In the genomic region with DNA sequence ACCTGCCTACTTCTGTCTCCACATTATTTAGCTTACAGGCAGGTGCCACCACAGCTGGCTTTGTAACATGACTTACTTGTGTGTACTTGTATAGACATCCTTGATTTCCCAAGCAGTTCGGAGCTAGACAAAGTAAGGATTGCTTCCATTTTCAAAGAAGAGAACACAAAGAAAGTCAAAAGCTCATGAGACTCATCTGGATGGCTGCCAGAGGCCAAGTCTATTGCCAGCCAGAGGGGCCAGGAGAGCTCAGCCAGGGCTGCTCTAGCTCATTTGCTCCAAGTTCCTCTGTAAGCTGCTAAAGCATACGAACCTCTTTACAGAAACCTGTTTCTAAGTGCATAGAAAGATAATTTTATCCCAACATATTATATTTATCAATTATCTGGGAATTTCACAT, we compare ENCODE assay signal across 24 mouse cellular contexts. TPM values are rescaled to one million over a fixed set of nuclear protein-coding genes. Genes with fewer than 3 reads are reported as not detected.
DNase-seq lines count a peak whose midpoint lies in the region; ATAC-seq and TF ChIP-seq lines count a peak whose summit lies in the region.
"Had no signal": no experiment of that assay in that cellular context is flagged by ENCODE, and none has a peak within 500 bp of the region (broad histone marks: within the 10 kb centered on the region; RNA-seq: fewer than 3 reads in every experiment).

No protein-coding gene starts in this region.

- ATAC-seq in hindbrain, postnatal 0 days, result no peak
- no peak for ATAC-seq in hindbrain, embryonic 14.5 days (ENCODE audit: low FRiP score)
- ATAC-seq in midbrain, embryonic 14.5 days (ENCODE audit: low FRiP score, low TSS enrichment), result no peak
- ATAC-seq in midbrain, postnatal 0 days (ENCODE audit: low FRiP score), result no peak
- ATAC-seq in erythroid progenitor cell, adult 5-6 weeks (replicated peaks; ENCODE audit: low FRiP score, poor library complexity, severe bottlenecking), result no peak
- ATAC-seq: forebrain, embryonic 14.5 days; intestine, postnatal 0 days; midbrain, embryonic 15.5 days; Patski had no signal

- peak; percentile 30 to 39 for DNase-seq in cerebellum, postnatal 10 days
- no peak for DNase-seq in cerebellum, adult 2 months
- DNase-seq in hindbrain, postnatal 0 days (ENCODE audit: low spot score), result peak; percentile 21
- DNase-seq in hindbrain, embryonic 14.5 days (ENCODE audit: low spot score), result no peak
- peak; percentile 23 for DNase-seq in midbrain, embryonic 14.5 days
- DNase-seq in midbrain, postnatal 0 days (ENCODE audit: low spot score), result no peak
- DNase-seq: cerebellum, adult 11-12 months; heart, adult 2 months; kidney, postnatal 4 days; liver, embryonic 13.5 days; lung, adult 18-20 months; lung, postnatal 10 days; right cerebral cortex, adult 18-20 months; spleen, adult 18-20 months; thymus, postnatal 14 days had no signal

- no peak overlapping the region for H3K27ac ChIP-seq in cerebellum, adult 2 months (ENCODE audit: insufficient read depth, low read length)
- no peak overlapping the region for H3K27ac ChIP-seq in hindbrain, postnatal 0 days
- no peak overlapping the region for H3K27ac ChIP-seq in hindbrain, embryonic 14.5 days
- no peak overlapping the region for H3K27ac ChIP-seq in midbrain, embryonic 14.5 days (replicated peaks; ENCODE audit: low read depth, low read length)
- no peak overlapping the region for H3K27ac ChIP-seq in midbrain, postnatal 0 days (ENCODE audit: low read depth, low read length)
- H3K27ac ChIP-seq: heart, adult 2 months; heart, embryonic 13.5 days; hindbrain, embryonic 12.5 days; limb, embryonic 10.5 days; limb, embryonic 15.5 days; liver, embryonic 13.5 days; midbrain, embryonic 15.5 days had no signal

- no peaks in the 10 kb centered on the region; the same call in 1 of the 2 replicates for H3K27me3 ChIP-seq in cerebellum, adult 2 months (ENCODE audit: control insufficient read depth, insufficient read depth, low read length)
- H3K27me3 ChIP-seq in hindbrain, postnatal 0 days (ENCODE audit: insufficient read depth, low read length), result no peaks in the 10 kb centered on the region
- 0 out of 2 replicates have a peak, but pooled peaks cover 8% of the 10 kb centered on the region for H3K27me3 ChIP-seq in hindbrain, embryonic 14.5 days (ENCODE audit: control insufficient read depth, insufficient read depth, low read length)
- no peaks in the 10 kb centered on the region for H3K27me3 ChIP-seq in midbrain, embryonic 14.5 days (ENCODE audit: control insufficient read depth, insufficient read depth, low read length)
- H3K27me3 ChIP-seq in midbrain, postnatal 0 days (ENCODE audit: insufficient read depth, low read length), result no peaks in the 10 kb centered on the region
- H3K27me3 ChIP-seq: limb, embryonic 15.5 days; midbrain, embryonic 15.5 days had no signal

- no peak overlapping the region for H3K4me3 ChIP-seq in cerebellum, adult 2 months (replicated peaks; ENCODE audit: insufficient read depth, low read depth, low read length)
- H3K4me3 ChIP-seq in hindbrain, postnatal 0 days (ENCODE audit: low read length), result no peak overlapping the region
- no peak overlapping the region for H3K4me3 ChIP-seq in hindbrain, embryonic 14.5 days (replicated peaks; ENCODE audit: low read length)
- no peak overlapping the region for H3K4me3 ChIP-seq in midbrain, embryonic 14.5 days (replicated peaks; ENCODE audit: low read depth, low read length)
- H3K4me3 ChIP-seq in midbrain, postnatal 0 days (ENCODE audit: low read depth, low read length), result no peak overlapping the region
- H3K4me3 ChIP-seq: heart, adult 2 months; heart, embryonic 13.5 days; hindbrain, embryonic 12.5 days; limb, embryonic 10.5 days; limb, embryonic 15.5 days; liver, embryonic 13.5 days; midbrain, embryonic 15.5 days had no signal

- no peaks in the 10 kb centered on the region for H3K9me3 ChIP-seq in hindbrain, postnatal 0 days (ENCODE audit: low read length)
- H3K9me3 ChIP-seq in hindbrain, embryonic 14.5 days (ENCODE audit: control insufficient read depth, low read length), result no peaks in the 10 kb centered on the region
- H3K9me3 ChIP-seq in midbrain, embryonic 14.5 days (ENCODE audit: control insufficient read depth, low read length), result no peaks in the 10 kb centered on the region
- H3K9me3 ChIP-seq in midbrain, postnatal 0 days (ENCODE audit: low read length), result no peaks in the 10 kb centered on the region
- H3K9me3 ChIP-seq: heart, embryonic 13.5 days; hindbrain, embryonic 12.5 days; limb, embryonic 10.5 days; limb, embryonic 15.5 days; liver, embryonic 13.5 days; midbrain, embryonic 15.5 days had no signal

- no peaks in the 10 kb centered on the region for H3K36me3 ChIP-seq in hindbrain, postnatal 0 days (ENCODE audit: insufficient read depth, low read length)
- no peaks in the 10 kb centered on the region for H3K36me3 ChIP-seq in hindbrain, embryonic 14.5 days (replicated peaks; ENCODE audit: control insufficient read depth, insufficient read depth)
- H3K36me3 ChIP-seq in midbrain, embryonic 14.5 days (ENCODE audit: control insufficient read depth, insufficient read depth, low read length), result no peaks in the 10 kb centered on the region
- no peaks in the 10 kb centered on the region for H3K36me3 ChIP-seq in midbrain, postnatal 0 days (ENCODE audit: insufficient read depth, low read length)
- H3K36me3 ChIP-seq: heart, embryonic 13.5 days; hindbrain, embryonic 12.5 days; limb, embryonic 10.5 days; limb, embryonic 15.5 days; liver, embryonic 13.5 days; midbrain, embryonic 15.5 days had no signal

- no peak for TF ChIP-seq POLR2A in cerebellum, adult 2 months (IDR thresholded peaks at IDR 0.05; ENCODE audit: borderline replicate concordance, insufficient read depth, low read length)

- TF ChIP-seq CTCF in cerebellum, adult 2 months (IDR thresholded peaks at IDR 0.05; ENCODE audit: borderline replicate concordance, insufficient read depth, low read depth, low read length), result no peak
- TF ChIP-seq CTCF in hindbrain, postnatal 0 days (IDR thresholded peaks at IDR 0.05; ENCODE audit: low read depth), result no peak
- no peak for TF ChIP-seq CTCF in midbrain, postnatal 0 days (IDR thresholded peaks at IDR 0.05)

- H3K4me1 ChIP-seq in cerebellum, adult 2 months (ENCODE audit: control insufficient read depth, insufficient read depth, low read length), result no peaks in the 10 kb centered on the region
- H3K4me1 ChIP-seq in hindbrain, postnatal 0 days (ENCODE audit: insufficient read depth, low read length), result no peaks in the 10 kb centered on the region
- no peaks in the 10 kb centered on the region for H3K4me1 ChIP-seq in hindbrain, embryonic 14.5 days (replicated peaks; ENCODE audit: control insufficient read depth, insufficient read depth, low read length)
- H3K4me1 ChIP-seq in midbrain, embryonic 14.5 days (ENCODE audit: control insufficient read depth, insufficient read depth, low read length), result no peaks in the 10 kb centered on the region
- no peaks in the 10 kb centered on the region for H3K4me1 ChIP-seq in midbrain, postnatal 0 days (ENCODE audit: insufficient read depth, low read length)
- H3K4me1 ChIP-seq: heart, embryonic 13.5 days; hindbrain, embryonic 12.5 days; limb, embryonic 10.5 days; limb, embryonic 15.5 days; liver, embryonic 13.5 days; midbrain, embryonic 15.5 days had no signal

- H3K4me2 ChIP-seq in hindbrain, postnatal 0 days (ENCODE audit: low read depth, low read length), result no peak overlapping the region
- no peak overlapping the region for H3K4me2 ChIP-seq in hindbrain, embryonic 14.5 days (replicated peaks)
- no peak overlapping the region for H3K4me2 ChIP-seq in midbrain, embryonic 14.5 days (ENCODE audit: low read length)
- no peak overlapping the region for H3K4me2 ChIP-seq in midbrain, postnatal 0 days (ENCODE audit: low read depth, low read length, poor library complexity, severe bottlenecking)
- H3K4me2 ChIP-seq: heart, embryonic 13.5 days; hindbrain, embryonic 12.5 days; limb, embryonic 15.5 days; liver, embryonic 13.5 days; midbrain, embryonic 15.5 days had no signal

- 17% methylated on average over 2 of the region's 2 CpGs for WGBS in cerebellum, adult 2 months
- WGBS in hindbrain, postnatal 0 days, result 45% methylated on average over 2 of the region's 2 CpGs
- whole genome bisulfite sequencing in hindbrain, embryonic 14.5 days, result 66% methylated on average over 2 of the region's 2 CpGs
- WGBS in midbrain, embryonic 14.5 days, result 55% methylated on average over 2 of the region's 2 CpGs
- 69% methylated on average over 2 of the region's 2 CpGs for WGBS in midbrain, postnatal 0 days

- no peak overlapping the region for H3K9ac ChIP-seq in hindbrain, postnatal 0 days (replicated peaks; ENCODE audit: low read length)
- no peak overlapping the region for H3K9ac ChIP-seq in hindbrain, embryonic 14.5 days
- H3K9ac ChIP-seq in midbrain, embryonic 14.5 days (replicated peaks; ENCODE audit: low read length), result no peak overlapping the region
- H3K9ac ChIP-seq in midbrain, postnatal 0 days (replicated peaks; ENCODE audit: low read length, poor library complexity, severe bottlenecking), result no peak overlapping the region
- H3K9ac ChIP-seq: heart, embryonic 13.5 days; hindbrain, embryonic 12.5 days; limb, embryonic 15.5 days; liver, embryonic 13.5 days; midbrain, embryonic 15.5 days had no signal

RNA-seq across cellular contexts. Expression of a gene that starts 10.6 kb away (rescaled TPM):
- polyA plus RNA-seq in cerebellum, adult 2 months (2012; rRNA removed), result 70.5 and 72.1 TPM in 2 replicates
- 22.1 and 33.6 TPM in 2 replicates for total RNA-seq in hindbrain, postnatal 0 days (2014; rRNA removed)
- 78.8 and 82.5 TPM in 2 replicates for polyA plus RNA-seq in hindbrain, postnatal 0 days (2015; fragmentation: Nextera tagmentation; extraction: Ambion mirVana)
- 78.1 and 78.9 TPM in 2 replicates for polyA plus RNA-seq in hindbrain, embryonic 14.5 days (2014; fragmentation: Nextera tagmentation; extraction: Ambion mirVana)
- 74.0 and 79.3 TPM in 2 replicates for polyA plus RNA-seq in midbrain, embryonic 14.5 days (2014; fragmentation: Nextera tagmentation; extraction: Ambion mirVana)
- total RNA-seq in midbrain, postnatal 0 days (2014; rRNA removed), result 30.0 and 37.6 TPM in 2 replicates
- 76.3 and 83.2 TPM in 2 replicates for polyA plus RNA-seq in midbrain, postnatal 0 days (2015; fragmentation: Nextera tagmentation; extraction: Ambion mirVana)
- 15.5 and 41.4 TPM in 2 replicates for total RNA-seq in erythroid progenitor cell, adult 5-6 weeks (2015; ENCODE audit: low replicate concordance)
- 11.3 and 23.1 TPM in 2 replicates for total RNA-seq in erythroid progenitor cell, adult 5-6 weeks (2017; ENCODE audit: low replicate concordance)

Comparison
In these comparisons a context has a peak if more than half of its experiments do, and no peak if none do; other contexts are left out.
1. DNase-seq: peak in cerebellum, postnatal 10 days (2 of 2), hindbrain, postnatal 0 days (single experiment) and midbrain, embryonic 14.5 days (single experiment); none in cerebellum, adult 2 months (0 of 2), hindbrain, embryonic 14.5 days (single experiment) and midbrain, postnatal 0 days (single experiment).